Mouse (Mus musculus) T-helper 1 cell (primary cell): Measurements from ENCODE around the gene Vmn2r81.
"Not testable (repeated sequence)": the region's sequence is repeated elsewhere in the genome, so short reads cannot be mapped to it uniquely, and the experiment has no call there.

Experiments used
- in situ Hi-C: fragments of 300-600 bp; cut with MboI, MseI; formaldehyde crosslinking; loops from one replicate; pipeline ENCODE4 v1.15.1; 2025; ENCODE audit warnings: high pct_unique_total_duplicates

Vmn2r81 gene

GRCm38 (mm10) chr10:79247392-79247791 is at the start of gene Vmn2r81:
Gene Vmn2r81, plus strand, starts transcription at chr10:79247692.
- in situ Hi-C loops = not testable (repeated sequence)

- in situ Hi-C loops = not testable (repeated sequence)
These were observed 47.5 kb upstream of the Vmn2r81 start for GRCm38 (mm10) chr10:79199973-79200372.

DNA sequence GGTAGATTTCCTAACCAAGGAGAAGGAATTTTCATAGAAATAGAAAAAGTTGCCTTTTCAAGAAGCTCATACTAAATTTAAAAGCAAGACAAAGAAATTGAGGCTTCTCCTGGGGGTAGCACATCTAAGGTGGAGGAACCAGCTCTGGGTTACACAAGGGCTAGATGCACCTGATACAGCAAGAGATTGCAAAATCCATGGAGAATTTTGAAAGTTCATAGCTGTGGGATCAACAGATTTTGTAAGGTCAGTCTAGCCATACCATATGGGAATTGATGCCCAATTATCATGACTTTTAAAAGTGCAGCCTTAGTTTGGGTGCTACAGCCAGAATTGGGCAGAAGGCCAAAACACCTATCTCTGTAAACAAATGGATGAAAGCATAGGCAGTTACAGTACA is 27.1 kb upstream of the Vmn2r81 start:
- in situ Hi-C loops = no loop called here

DNA sequence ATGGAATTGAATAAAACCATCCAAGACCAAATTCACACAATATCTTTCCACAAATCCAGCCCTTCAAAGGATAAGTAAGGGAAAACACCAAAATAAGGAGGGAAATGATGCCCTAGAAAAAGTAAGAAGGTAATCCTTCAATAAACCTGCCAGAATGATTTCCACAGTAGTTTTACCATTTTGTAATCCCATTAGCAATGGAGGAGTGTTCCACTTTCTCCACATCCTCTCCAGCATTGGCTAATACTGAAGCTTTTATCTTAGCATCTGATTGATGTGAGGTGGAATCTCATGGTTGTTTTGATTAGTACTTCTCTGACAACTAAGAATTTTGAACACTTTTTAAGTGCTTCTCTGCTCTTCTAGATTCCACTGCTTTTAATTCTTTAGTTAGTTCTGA is 25.9 kb upstream of the Vmn2r81 start:
- in situ Hi-C loops = no loop called here

DNA sequence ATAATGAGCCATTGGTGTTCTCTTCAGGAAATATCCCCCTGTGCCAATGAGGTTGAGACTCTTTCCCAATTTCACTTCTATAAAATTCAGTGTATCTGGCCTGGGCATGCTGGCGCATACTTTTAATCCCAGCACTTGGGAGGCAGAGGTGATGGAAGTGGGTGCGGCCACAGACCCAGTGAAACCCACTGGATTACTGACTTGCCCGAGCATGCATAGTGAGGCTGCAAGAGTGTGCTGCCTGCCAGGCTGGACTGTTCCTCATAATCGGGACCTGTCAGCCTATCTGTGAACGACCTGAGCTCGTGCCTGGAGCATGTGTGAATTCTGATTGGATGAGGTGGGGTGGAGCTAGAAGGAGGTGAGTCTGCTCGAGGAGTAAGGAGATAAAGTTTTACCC is 25.3 kb upstream of the Vmn2r81 start:
- in situ Hi-C loops = no loop called here

DNA sequence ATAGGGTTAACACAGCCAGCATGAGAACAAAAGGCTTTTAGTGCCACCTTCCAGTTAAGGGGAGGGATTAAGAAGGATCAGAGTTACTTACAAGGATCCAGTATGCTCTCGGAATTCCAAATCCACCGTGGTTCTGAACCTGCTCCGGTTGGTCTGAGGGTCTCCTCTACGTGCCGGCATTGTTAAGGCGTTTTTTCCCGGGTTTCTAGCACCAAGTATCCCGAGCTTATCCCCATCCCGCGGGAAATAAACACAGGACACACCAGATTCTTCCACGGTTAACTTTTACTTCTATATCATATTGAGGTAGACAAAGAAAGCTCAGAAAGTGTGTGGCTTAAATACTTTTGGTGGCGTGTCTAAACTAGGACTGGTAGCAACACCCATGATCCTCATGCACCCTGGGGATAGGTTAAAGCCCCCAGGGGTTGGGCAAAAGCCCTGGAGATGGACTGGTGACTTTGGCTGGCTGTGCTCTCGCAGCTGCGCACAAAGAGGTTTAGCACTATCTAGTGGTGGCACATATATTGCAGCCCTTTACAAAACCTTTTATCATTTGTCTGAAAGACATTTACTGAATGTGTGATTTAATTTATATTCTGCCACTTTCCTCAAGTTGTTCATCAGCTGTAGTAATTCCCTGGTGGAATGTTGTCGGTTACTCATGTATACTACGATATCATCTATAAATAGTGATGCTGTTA is 74.7 kb downstream of the Vmn2r81 start:
- in situ Hi-C loops = not testable (repeated sequence)

GRCm38 (mm10) chr10:79322737-79323086 is 75.2 kb downstream of the Vmn2r81 start:
- in situ Hi-C loops = no loop called here
